Mouse (Mus musculus) mature B cell (primary cell): ENCODE results near the gene Samd4b.

Experiments
- in situ Hi-C: fragments of 300-500 bp; cut with MboI; formaldehyde crosslinking; loops from 2 replicates; pipeline ENCODE4 v1.14.3; 2019

The Samd4b gene

DNA sequence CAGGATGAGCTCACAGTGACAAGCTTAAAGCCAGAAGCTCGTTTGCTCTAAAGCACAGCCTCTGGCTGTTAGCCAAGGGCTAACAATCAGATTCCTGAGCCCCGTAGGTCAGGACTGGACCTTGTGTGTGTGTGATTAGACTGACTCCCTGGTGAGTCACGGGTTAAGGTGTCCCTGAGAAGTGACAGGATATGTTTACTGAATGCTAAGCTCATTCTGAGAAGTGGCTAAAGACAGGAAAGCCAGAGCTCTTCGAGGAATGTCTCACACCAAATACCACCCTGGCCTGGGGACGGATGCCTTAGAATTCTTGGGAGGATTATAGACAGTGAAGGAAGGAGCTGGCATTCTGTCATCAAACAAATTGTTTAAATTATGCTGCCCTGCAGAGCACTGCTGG lies 240.0 kb downstream of the Samd4b start:
- in situ Hi-C loops, result no loop called here

DNA sequence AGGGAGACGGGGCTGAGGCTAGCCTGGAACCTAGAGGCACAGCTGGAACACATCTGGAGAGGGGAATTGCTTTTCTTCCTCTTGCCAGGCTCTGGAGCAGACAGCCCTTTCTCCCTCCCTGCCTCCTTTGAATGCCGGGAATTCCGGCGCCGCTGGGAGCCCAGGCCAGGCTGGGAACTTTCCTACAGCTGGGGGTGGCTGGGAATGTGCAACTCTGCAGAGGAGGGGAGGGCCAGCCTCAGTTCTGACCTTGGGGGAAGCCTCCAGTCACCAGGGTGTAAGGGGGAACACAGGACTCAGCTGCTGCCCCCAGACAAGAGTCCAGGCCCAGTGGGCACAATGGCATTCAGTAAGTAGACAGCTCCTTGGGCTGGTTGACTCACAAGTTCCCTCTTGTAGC lies 241.0 kb downstream of the Samd4b start:
- in situ Hi-C loops, result no loop called here

DNA sequence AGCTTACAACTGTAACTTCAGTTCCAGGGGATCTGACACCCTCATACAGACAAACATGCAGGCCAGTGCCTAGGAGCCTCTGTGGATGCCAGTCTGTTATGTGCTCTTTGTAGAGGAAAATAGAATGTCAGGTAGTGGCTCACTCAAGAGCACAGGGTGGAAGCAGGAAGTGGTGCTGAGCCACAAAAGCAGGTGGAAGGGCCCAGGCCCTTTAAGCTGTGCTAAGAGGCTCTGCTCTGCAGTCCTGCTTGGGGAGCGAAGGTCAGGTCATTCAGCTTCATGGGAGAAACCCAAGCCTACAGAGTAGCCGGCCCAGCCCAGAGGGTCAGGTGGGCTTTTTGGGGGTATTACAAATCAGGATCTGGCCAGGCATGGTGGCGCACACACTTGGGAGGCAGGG lies 242.7 kb downstream of the Samd4b start:
- in situ Hi-C loops, result no loop called here

DNA sequence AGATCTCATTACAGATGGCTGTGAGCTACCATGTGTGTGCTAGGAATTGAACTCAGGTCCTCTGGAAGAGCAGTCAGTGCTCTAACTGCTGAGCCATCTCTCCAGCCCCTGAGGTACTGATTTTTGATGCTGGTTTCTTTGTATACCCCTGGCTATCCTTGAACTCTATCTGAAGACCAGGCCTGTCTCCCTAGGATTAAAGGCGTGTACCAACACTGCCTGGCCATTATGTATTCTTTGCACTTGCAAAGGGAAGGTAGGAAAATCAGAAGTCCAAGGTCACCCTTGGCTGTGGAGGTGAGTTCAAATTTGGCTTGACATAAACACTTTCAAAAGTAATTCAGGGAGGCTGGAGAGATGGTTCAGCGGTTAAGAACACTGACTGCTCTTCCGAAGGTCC lies 243.3 kb downstream of the Samd4b start:
- in situ Hi-C loops, result no loop called here

DNA sequence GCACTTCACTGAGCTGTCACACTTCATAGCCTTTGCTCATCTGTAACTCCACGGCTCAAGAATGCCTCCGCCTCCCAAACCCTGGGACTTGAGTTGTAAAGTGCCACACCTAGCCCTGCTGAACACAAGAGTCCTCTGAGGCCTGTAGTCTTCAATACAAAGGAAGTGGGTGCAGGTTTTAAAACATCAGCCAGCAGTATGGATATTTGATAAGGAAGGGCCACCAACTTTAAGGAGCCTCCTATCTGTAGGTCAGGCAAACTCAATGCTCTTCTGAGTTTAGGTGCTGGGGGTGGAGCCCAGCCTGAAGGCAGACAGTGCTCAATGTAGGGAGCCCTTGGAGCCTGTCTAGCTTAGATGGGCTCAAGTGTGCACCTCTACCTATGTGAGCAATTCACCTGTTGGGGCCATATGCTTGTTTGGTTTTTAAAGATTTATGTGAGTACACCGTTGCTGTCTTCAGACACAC lies 243.8 kb downstream of the Samd4b start:
- in situ Hi-C loops, result no loop called here

DNA sequence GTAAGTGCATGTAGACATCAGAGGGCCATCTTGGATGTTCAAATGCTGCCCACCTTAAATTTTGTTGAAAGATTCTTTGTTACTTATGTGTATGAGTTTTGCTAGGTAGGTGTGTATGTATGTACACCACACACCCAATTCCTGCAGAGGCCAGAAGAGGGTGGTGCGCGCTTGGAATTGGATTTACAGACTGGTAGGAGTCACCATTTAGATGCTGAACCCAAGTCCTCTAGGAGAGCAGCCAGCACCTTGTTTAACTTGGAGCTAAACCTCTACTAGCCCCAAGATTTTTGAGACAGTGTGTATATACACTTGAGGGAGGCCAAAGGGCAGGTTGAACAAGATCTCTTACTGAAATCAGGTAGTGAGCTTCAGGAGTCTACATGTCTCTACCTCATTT lies 244.7 kb downstream of the Samd4b start:
- in situ Hi-C loops, result no loop called here

DNA sequence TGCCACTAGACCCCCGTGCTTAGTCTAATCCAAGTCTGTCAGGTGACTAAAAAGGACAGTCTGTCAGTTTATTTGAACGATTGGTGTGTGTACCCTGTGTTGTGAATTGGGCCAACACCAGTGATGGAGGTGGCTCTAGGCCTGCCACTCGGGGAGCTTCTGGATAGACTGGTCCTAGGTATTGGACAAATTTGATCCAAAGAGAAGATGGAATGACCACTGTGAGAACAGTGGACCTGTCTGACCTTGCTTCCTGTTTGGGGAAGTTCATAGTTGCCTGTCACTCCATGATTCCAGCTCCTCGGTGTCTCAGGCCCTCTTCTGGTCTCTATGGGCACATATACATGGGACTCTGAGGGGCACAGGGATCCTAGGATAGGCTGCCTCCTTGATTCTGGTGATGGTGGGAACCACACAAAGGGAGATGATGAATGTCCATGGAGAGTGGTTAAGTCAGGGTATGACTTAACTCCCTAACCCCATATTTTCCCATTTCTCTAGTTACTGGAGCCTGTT lies 246.2 kb downstream of the Samd4b start:
- in situ Hi-C loops, result no loop called here

DNA sequence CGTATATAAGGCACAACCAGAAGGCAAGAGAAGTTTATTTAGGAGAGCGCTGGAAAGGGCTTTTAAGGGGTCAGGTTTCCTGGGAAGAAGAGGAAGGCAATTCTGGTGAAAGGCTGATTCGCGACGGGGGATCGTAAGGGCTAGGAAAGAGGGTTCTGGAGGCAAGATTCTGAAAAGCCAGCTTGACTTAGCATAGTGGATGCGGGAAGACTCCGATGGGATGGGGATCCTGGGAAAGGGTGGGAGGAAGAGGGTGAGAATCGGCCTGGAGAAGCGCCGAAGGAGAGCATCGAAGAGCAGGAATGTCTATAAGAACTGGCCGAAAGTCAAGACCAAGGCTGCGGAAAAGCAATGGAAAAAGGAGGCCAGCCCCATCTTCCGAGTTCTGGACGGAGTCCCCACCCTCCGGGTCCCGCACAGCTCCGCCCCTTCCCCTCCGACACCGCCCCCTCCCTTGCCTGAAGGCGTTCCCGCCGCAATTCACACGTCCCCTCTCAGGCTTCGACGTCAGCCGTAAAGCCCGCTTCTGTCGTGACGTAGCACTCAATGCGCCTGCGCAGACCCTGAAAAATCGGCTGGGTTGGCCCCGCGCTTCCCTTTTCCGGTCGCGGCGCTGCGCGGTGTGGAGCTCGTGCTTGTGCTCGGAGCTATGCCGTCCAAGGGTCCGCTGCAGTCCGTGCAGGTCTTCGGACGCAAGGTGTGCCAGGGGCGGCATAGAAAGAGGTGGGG lies 247.6 kb downstream of the Samd4b start, which contains the start of gene Rps16:
Rps16 (plus strand) TSS at position 498 of the 729 bp plus-strand sequence.
- in situ Hi-C loops, result no loop called here
